Mouse (Mus musculus): Measurements from ENCODE around the gene Dnah1. TPM values are rescaled to one million over a fixed set of nuclear protein-coding genes. Genes with fewer than 3 reads are reported as not detected.

Gene Dnah1
- polyA plus RNA-seq, 1 experiment from 2014 or later = 4.9 TPM

GRCm38 (mm10) chr14:31313192-31313591 lies 10.5 kb downstream of the Dnah1 start:
- Histone ChIP-seq H3K4me1 (no peaks in the 10 kb centered on the region), H3K27ac (no peak overlapping the region), H3K9ac (no peak overlapping the region), H3K9me3 (no peaks in the 10 kb centered on the region), H3K4me3 (no peak overlapping the region), H3K4me2 (no peak overlapping the region), H3K27me3 (replicated peaks) (no peaks in the 10 kb centered on the region), H3K36me3 (replicated peaks) (no peaks in the 10 kb centered on the region)
- ATAC-seq (replicated peaks) = no peak
- WGBS = 20% methylated on average over 3 of the region's 3 CpGs

GRCm38 (mm10) chr14:31285728-31286127 lies 38.0 kb downstream of the Dnah1 start:
- Histone ChIP-seq H3K9me3 (no peaks in the 10 kb centered on the region), H3K4me2 (no peak overlapping the region), H3K9ac (no peak overlapping the region), H3K36me3 (replicated peaks) (no peaks in the 10 kb centered on the region), H3K27me3 (replicated peaks) (no peaks in the 10 kb centered on the region), H3K4me3 (no peak overlapping the region), H3K27ac (no peak overlapping the region), H3K4me1 (no peaks in the 10 kb centered on the region)
- WGBS = 86% methylated on average over 8 of the region's 8 CpGs
- ATAC-seq (replicated peaks) = no peak

- H3K36me3 ChIP-seq (replicated peaks) = no peaks in the 10 kb centered on the region
- no peak overlapping the region for H3K4me3 ChIP-seq
- no peak overlapping the region for H3K9ac ChIP-seq
- no peak overlapping the region for H3K27ac ChIP-seq
- H3K4me1 ChIP-seq = peaks cover 26% of the 10 kb centered on the region
- no peaks in the 10 kb centered on the region for H3K27me3 ChIP-seq (replicated peaks)
- H3K9me3 ChIP-seq = no peaks in the 10 kb centered on the region
- H3K4me2 ChIP-seq = no peak overlapping the region
- WGBS = 26% methylated on average over 7 of the region's 7 CpGs
- no peak for ATAC-seq (replicated peaks)
These were observed 51.5 kb downstream of the Dnah1 start for GRCm38 (mm10) chr14:31272164-31272563.

GRCm38 (mm10) chr14:31271121-31271520 lies 52.6 kb downstream of the Dnah1 start:
- Histone ChIP-seq H3K27ac (no peak overlapping the region), H3K9me3 (no peaks in the 10 kb centered on the region), H3K27me3 (replicated peaks) (no peaks in the 10 kb centered on the region), H3K36me3 (replicated peaks) (no peaks in the 10 kb centered on the region), H3K4me2 (no peak overlapping the region), H3K4me1 (peaks cover 26% of the 10 kb centered on the region), H3K4me3 (no peak overlapping the region), H3K9ac (no peak overlapping the region)
- ATAC-seq (replicated peaks) = no peak
- WGBS = 95% methylated on average over 6 of the region's 6 CpGs

- WGBS = 16% methylated on average over 26 of the region's 28 CpGs
- H3K4me2 ChIP-seq = peak overlapping the region; percentile 46
- no peak overlapping the region for H3K9ac ChIP-seq
- no peaks in the 10 kb centered on the region for H3K27me3 ChIP-seq (replicated peaks)
- H3K9me3 ChIP-seq = no peaks in the 10 kb centered on the region
- peak; percentile 64 for ATAC-seq (replicated peaks)
- no peaks in the 10 kb centered on the region for H3K36me3 ChIP-seq (replicated peaks)
- H3K4me3 ChIP-seq = peak overlapping the region; percentile 24
- peaks cover 26% of the 10 kb centered on the region for H3K4me1 ChIP-seq
- H3K27ac ChIP-seq = peak overlapping the region; percentile 73
These were observed 54.1 kb downstream of the Dnah1 start for GRCm38 (mm10) chr14:31269456-31270100.

GRCm38 (mm10) chr14:31268301-31269001 lies 55.2 kb downstream of the Dnah1 start:
- H3K4me3 ChIP-seq = peak overlapping the region; percentile 24
- H3K4me1 ChIP-seq = peaks cover 26% of the 10 kb centered on the region
- H3K9me3 ChIP-seq = no peaks in the 10 kb centered on the region
- H3K9ac ChIP-seq = no peak overlapping the region
- H3K27ac ChIP-seq = peak overlapping the region; percentile 73
- peak overlapping the region; percentile 46 for H3K4me2 ChIP-seq
- 18% methylated on average over 9 of the region's 9 CpGs for WGBS
- ATAC-seq (replicated peaks) = peak; percentile 79
- no peaks in the 10 kb centered on the region for H3K27me3 ChIP-seq (replicated peaks)
- no peaks in the 10 kb centered on the region for H3K36me3 ChIP-seq (replicated peaks)

GRCm38 (mm10) chr14:31267649-31268048 lies 56.0 kb downstream of the Dnah1 start:
- WGBS = 83% methylated on average over 11 of the region's 11 CpGs

GRCm38 (mm10) chr14:31260932-31261331 lies 62.8 kb downstream of the Dnah1 start:
- H3K36me3 ChIP-seq (replicated peaks) = peaks cover 45% of the 10 kb centered on the region
- no peak overlapping the region for H3K27ac ChIP-seq
- no peak overlapping the region for H3K4me2 ChIP-seq
- H3K27me3 ChIP-seq (replicated peaks) = no peaks in the 10 kb centered on the region
- ATAC-seq (replicated peaks) = no peak
- H3K9me3 ChIP-seq = no peaks in the 10 kb centered on the region
- 94% methylated on average over 9 of the region's 9 CpGs for WGBS
- H3K4me3 ChIP-seq = no peak overlapping the region
- H3K9ac ChIP-seq = no peak overlapping the region
- no peaks in the 10 kb centered on the region for H3K4me1 ChIP-seq

More at GRCm38 (mm10) chr14:31267649-31268048, 56.0 kb downstream of the Dnah1 start:
- H3K4me2 ChIP-seq = no peak overlapping the region
- H3K9ac ChIP-seq = no peak overlapping the region
- H3K27ac ChIP-seq = peak overlapping the region; percentile 73
- ATAC-seq (replicated peaks) = no peak
- peaks cover 26% of the 10 kb centered on the region for H3K4me1 ChIP-seq
- no peaks in the 10 kb centered on the region for H3K27me3 ChIP-seq (replicated peaks)
- no peaks in the 10 kb centered on the region for H3K9me3 ChIP-seq
- no peak overlapping the region for H3K4me3 ChIP-seq
- no peaks in the 10 kb centered on the region for H3K36me3 ChIP-seq (replicated peaks)

GRCm38 (mm10) chr14:31260374-31260773 lies 63.3 kb downstream of the Dnah1 start:
- no peaks in the 10 kb centered on the region for H3K9me3 ChIP-seq
- H3K36me3 ChIP-seq (replicated peaks) = peaks cover 50% of the 10 kb centered on the region
- H3K9ac ChIP-seq = no peak overlapping the region
- WGBS = 96% methylated on average over 4 of the region's 4 CpGs
- H3K4me3 ChIP-seq = no peak overlapping the region
- no peak overlapping the region for H3K27ac ChIP-seq
- H3K4me2 ChIP-seq = no peak overlapping the region
- H3K4me1 ChIP-seq = no peaks in the 10 kb centered on the region
- H3K27me3 ChIP-seq (replicated peaks) = no peaks in the 10 kb centered on the region
- no peak for ATAC-seq (replicated peaks)

GRCm38 (mm10) chr14:31258476-31259050 lies 65.1 kb downstream of the Dnah1 start:
- ATAC-seq (replicated peaks) = no peak
- Histone ChIP-seq H3K9ac (no peak overlapping the region), H3K9me3 (no peaks in the 10 kb centered on the region), H3K27ac (no peak overlapping the region), H3K4me3 (no peak overlapping the region), H3K4me2 (no peak overlapping the region), H3K4me1 (no peaks in the 10 kb centered on the region), H3K36me3 (replicated peaks) (peaks cover 67% of the 10 kb centered on the region), H3K27me3 (replicated peaks) (no peaks in the 10 kb centered on the region)
- 95% methylated on average over 14 of the region's 14 CpGs for WGBS

GRCm38 (mm10) chr14:31252091-31252490 lies 71.6 kb downstream of the Dnah1 start:
- 93% methylated on average over 5 of the region's 5 CpGs for WGBS
- Histone ChIP-seq H3K9ac (peak overlapping the region; percentile 100), H3K9me3 (no peaks in the 10 kb centered on the region), H3K4me1 (peaks cover 23% of the 10 kb centered on the region), H3K27ac (no peak overlapping the region), H3K4me3 (peak overlapping the region; percentile 98), H3K4me2 (peak overlapping the region; percentile 73), H3K36me3 (replicated peaks) (peaks cover 34% of the 10 kb centered on the region), H3K27me3 (replicated peaks) (no peaks in the 10 kb centered on the region)
- ATAC-seq (replicated peaks) = no peak

- ATAC-seq (replicated peaks) = peak; percentile 63
- WGBS = 2% methylated on average over 18 of the region's 18 CpGs
- Histone ChIP-seq H3K9ac (peak overlapping the region; percentile 100), H3K27me3 (replicated peaks) (no peaks in the 10 kb centered on the region), H3K9me3 (no peaks in the 10 kb centered on the region), H3K36me3 (replicated peaks) (peaks cover 29% of the 10 kb centered on the region), H3K4me1 (peaks cover 23% of the 10 kb centered on the region), H3K27ac (peak overlapping the region; percentile 92), H3K4me2 (peak overlapping the region; percentile 73), H3K4me3 (peak overlapping the region; percentile 98)
These were observed 72.1 kb downstream of the Dnah1 start for GRCm38 (mm10) chr14:31251626-31252025.

All from midbrain, embryonic 15.5 days (tissue).